Mouse (Mus musculus): ENCODE data around the gene Myt1.

Gene Myt1

GRCm38 (mm10) chr2:181763006-181763830, at the start of gene Myt1:
TSS of gene Myt1 (plus strand) at chr2:181763332.
- no peak for DNase-seq

- DNase-seq = no peak
These were observed 49.4 kb upstream of the Myt1 start for GRCm38 (mm10) chr2:181713749-181714148.

GRCm38 (mm10) chr2:181714903-181715326, 48.2 kb upstream of the Myt1 start, which contains the start of gene Oprl1:
TSS of gene Oprl1 (plus strand) at chr2:181715016.
- peak; percentile 41 for DNase-seq

GRCm38 (mm10) chr2:181715382-181715781, 47.8 kb upstream of the Myt1 start:
- DNase-seq = no peak

- DNase-seq = no peak
These were observed 46.1 kb upstream of the Myt1 start for GRCm38 (mm10) chr2:181716991-181717390.

- DNase-seq = no peak
These were observed 43.1 kb upstream of the Myt1 start for GRCm38 (mm10) chr2:181720061-181720460.

GRCm38 (mm10) chr2:181721200-181721599, 41.9 kb upstream of the Myt1 start:
- DNase-seq = no peak

- peak; percentile 39 for DNase-seq
These were observed 40.9 kb upstream of the Myt1 start for GRCm38 (mm10) chr2:181722213-181722612.

GRCm38 (mm10) chr2:181727659-181728262, 35.4 kb upstream of the Myt1 start:
- DNase-seq = no peak

GRCm38 (mm10) chr2:181730051-181730450, 33.1 kb upstream of the Myt1 start:
- DNase-seq = peak; percentile 44

GRCm38 (mm10) chr2:181752626-181753025, 10.5 kb upstream of the Myt1 start:
- DNase-seq = no peak

GRCm38 (mm10) chr2:181758147-181758725, 4.9 kb upstream of the Myt1 start:
- DNase-seq = no peak

GRCm38 (mm10) chr2:181759041-181759440, 4.1 kb upstream of the Myt1 start:
- DNase-seq = no peak

GRCm38 (mm10) chr2:181763886-181764527, 875 bp downstream of the Myt1 start:
- DNase-seq = no peak

- DNase-seq = peak; percentile 26
These were observed 1.5 kb downstream of the Myt1 start for GRCm38 (mm10) chr2:181764600-181764999.

- DNase-seq = no peak
These were observed 2.1 kb downstream of the Myt1 start for GRCm38 (mm10) chr2:181765251-181765650.

- no peak for DNase-seq
These were observed 3.8 kb downstream of the Myt1 start for GRCm38 (mm10) chr2:181766672-181767557.

- no peak for DNase-seq
These were observed 5.3 kb downstream of the Myt1 start for GRCm38 (mm10) chr2:181768451-181768850.

GRCm38 (mm10) chr2:181769397-181769796, 6.3 kb downstream of the Myt1 start:
- no peak for DNase-seq

GRCm38 (mm10) chr2:181773203-181773602, 10.1 kb downstream of the Myt1 start:
- no peak for DNase-seq

GRCm38 (mm10) chr2:181775786-181776185, 12.7 kb downstream of the Myt1 start:
- DNase-seq = no peak

GRCm38 (mm10) chr2:181777715-181778114, 14.6 kb downstream of the Myt1 start:
- peak; percentile 13 for DNase-seq

Measured in thymus, postnatal 14 days (tissue).